Mouse (Mus musculus) neural tube, embryonic 11.5 days (tissue): ENCODE measurements at regions not wholly inside any gene's neighbourhood (a gene's known extent, or its start where the extent isn't known, plus 50 kb on each side); places are given as distances from the start of the nearest gene placed in this dataset.

Source experiments
- ATAC-seq: fragments of 200-750 bp; cut with Nextera tagmentation; 2 replicates; pipeline ENCODE4 v1.8.0; 2017; ENCODE audit warnings: moderate number of reproducible peaks, mild to moderate bottlenecking, moderate TSS enrichment, moderate library complexity; ENCODE audit not compliant: insufficient read depth, low FRiP score, low TSS enrichment
- DNase-seq: peaks from one replicate; pipeline ENCODE4 v3.0.0-alpha.2; 2015; ENCODE audit warnings: low spot score
- H3K27ac ChIP-seq: fragments of 300-500 bp; sonication (generic); 2 replicates; pipeline ENCODE4 v1.5.1; 2014; ENCODE audit warnings: low read depth, mild to moderate bottlenecking, low read length
- H3K27me3 ChIP-seq: fragments of 300-500 bp; sonication (generic); 2 replicates; pipeline ENCODE4 v1.6.1; 2014; ENCODE audit warnings: mild to moderate bottlenecking, low read length, mixed read lengths; ENCODE audit not compliant: control insufficient read depth, insufficient read depth
- H3K36me3 ChIP-seq: fragments of 300-500 bp; sonication (generic); 2 replicates; pipeline ENCODE4 v1.6.1; 2014; ENCODE audit warnings: mild to moderate bottlenecking, low read length, moderate library complexity, mixed read lengths; ENCODE audit not compliant: control insufficient read depth, insufficient read depth
- H3K4me1 ChIP-seq: fragments of 300-500 bp; sonication (generic); 2 replicates; pipeline ENCODE4 v1.6.1; 2014; ENCODE audit warnings: low read length, mixed read lengths; ENCODE audit not compliant: control insufficient read depth, insufficient read depth
- H3K4me2 ChIP-seq: fragments of 300-500 bp; sonication (generic); 2 replicates; pipeline ENCODE4 v1.6.1; 2014; ENCODE audit warnings: low read depth, mild to moderate bottlenecking, moderate library complexity
- H3K4me3 ChIP-seq: fragments of 300-500 bp; sonication (generic); 2 replicates; pipeline ENCODE4 v1.5.1; 2014; ENCODE audit warnings: low read depth, low read length
- H3K9ac ChIP-seq: fragments of 300-500 bp; sonication (generic); 2 replicates; pipeline ENCODE4 v1.6.1; 2014; ENCODE audit warnings: mild to moderate bottlenecking, low read length
- H3K9me3 ChIP-seq: fragments of 300-500 bp; sonication (generic); 2 replicates; pipeline ENCODE4 v1.6.1; 2016; ENCODE audit warnings: low read length; ENCODE audit not compliant: control insufficient read depth
- WGBS: fragments of 180-500 bp; shearing (Covaris S2); extraction: QIAGEN DNeasy Blood & Tissue Kit; methylation state at CpG from one replicate; pipeline ENCODE4 v1.1.7; 2014; 5-methylcytosine and 5-hydroxymethylcytosine counted together

DNA sequence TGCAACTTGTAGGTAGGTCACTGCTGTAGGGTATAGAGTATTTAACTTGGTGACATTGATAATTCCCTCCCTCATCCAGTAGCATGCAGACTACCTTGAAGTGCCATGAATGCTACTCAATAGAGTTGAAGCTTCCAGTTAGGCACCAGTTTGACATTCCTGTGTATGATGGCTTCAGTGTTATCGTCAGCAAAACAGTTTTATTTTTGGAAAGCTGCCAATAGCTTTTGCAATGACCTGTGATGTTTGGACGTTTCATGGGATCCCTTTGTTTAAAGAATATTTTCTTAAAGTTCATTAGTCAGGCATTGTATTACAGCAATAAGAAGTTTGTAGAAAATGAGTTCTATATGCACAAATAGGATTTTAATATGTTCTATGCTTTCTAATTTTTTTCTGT lies 547.6 kb downstream of the Flrt2 start:
- no peaks in the 10 kb centered on the region for H3K36me3 ChIP-seq
- H3K9me3 ChIP-seq = no peaks in the 10 kb centered on the region
- ATAC-seq (no peak), DNase-seq (no peak)
- H3K4me1 ChIP-seq = no peaks in the 10 kb centered on the region
- no peak overlapping the region for H3K4me2 ChIP-seq
- H3K27me3 ChIP-seq = no peaks in the 10 kb centered on the region
- 70% methylated on average over 2 of the region's 2 CpGs for WGBS
- H3K4me3 ChIP-seq = no peak overlapping the region
- no peak overlapping the region for H3K9ac ChIP-seq
- no peak overlapping the region for H3K27ac ChIP-seq

- no peak overlapping the region for H3K4me2 ChIP-seq
- WGBS = 70% methylated on average over 4 of the region's 4 CpGs
- DNase-seq (no peak), ATAC-seq (no peak)
- H3K27me3 ChIP-seq = no peaks in the 10 kb centered on the region
- no peak overlapping the region for H3K27ac ChIP-seq
- no peak overlapping the region for H3K9ac ChIP-seq
- no peaks in the 10 kb centered on the region for H3K9me3 ChIP-seq
- H3K4me1 ChIP-seq = no peaks in the 10 kb centered on the region
- no peaks in the 10 kb centered on the region for H3K36me3 ChIP-seq
- H3K4me3 ChIP-seq = no peak overlapping the region
These were observed 570.0 kb downstream of the Flrt2 start for GRCm38 (mm10) chr12:96261978-96262377.

GRCm38 (mm10) chr12:96275894-96276293 lies 583.9 kb downstream of the Flrt2 start:
- H3K9ac ChIP-seq = no peak overlapping the region
- H3K27ac ChIP-seq = no peak overlapping the region
- no peaks in the 10 kb centered on the region for H3K36me3 ChIP-seq
- H3K4me3 ChIP-seq = no peak overlapping the region
- ATAC-seq (no peak), DNase-seq (no peak)
- no peaks in the 10 kb centered on the region for H3K9me3 ChIP-seq
- no peaks in the 10 kb centered on the region for H3K4me1 ChIP-seq
- no peaks in the 10 kb centered on the region for H3K27me3 ChIP-seq
- H3K4me2 ChIP-seq = no peak overlapping the region

GRCm38 (mm10) chr12:96311137-96311536 lies 619.1 kb downstream of the Flrt2 start:
- Histone ChIP-seq H3K9me3 (no peaks in the 10 kb centered on the region), H3K4me3 (no peak overlapping the region), H3K27me3 (no peaks in the 10 kb centered on the region), H3K9ac (no peak overlapping the region), H3K4me1 (no peaks in the 10 kb centered on the region), H3K36me3 (no peaks in the 10 kb centered on the region), H3K4me2 (no peak overlapping the region), H3K27ac (no peak overlapping the region)
- ATAC-seq = peak; percentile 63; the same call in 1 of the 2 replicates
- peak; percentile 63 for DNase-seq
- WGBS = 4% methylated on average over 2 of the region's 2 CpGs

DNA sequence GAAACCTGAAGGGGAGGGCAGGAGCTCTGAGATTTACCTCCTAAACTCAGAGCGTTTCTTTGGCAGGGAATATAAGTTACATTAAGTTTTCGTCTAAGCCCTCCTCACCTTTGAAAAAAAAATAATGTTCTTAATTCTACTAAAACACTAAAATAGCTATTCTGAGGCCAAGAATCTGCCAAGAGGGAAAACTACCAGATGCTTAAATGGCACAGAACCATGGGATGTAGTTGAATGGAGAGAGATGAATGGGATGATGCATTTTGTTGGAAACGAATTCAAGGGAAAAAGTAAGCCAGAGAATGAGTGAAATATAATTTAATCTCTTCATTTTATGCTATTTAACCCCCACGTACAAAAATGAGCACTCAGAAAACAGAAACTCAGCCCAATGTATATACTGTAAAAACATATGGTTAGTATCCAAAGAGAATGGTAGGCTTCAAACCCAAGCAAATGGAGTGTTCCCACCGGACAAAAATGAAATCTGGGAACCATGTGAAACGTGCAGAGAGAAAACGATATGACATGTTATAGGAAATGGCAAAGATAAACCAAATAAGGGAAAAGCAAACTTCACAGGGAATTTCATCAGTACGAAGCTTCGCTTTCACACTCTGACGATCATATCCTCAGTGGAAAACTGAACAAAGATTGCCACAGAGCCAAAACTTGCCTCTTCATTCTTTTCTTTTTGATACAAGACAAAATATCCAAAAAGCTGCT lies 631.2 kb downstream of the Flrt2 start:
- Histone ChIP-seq H3K9me3 (no peaks in the 10 kb centered on the region), H3K36me3 (no peaks in the 10 kb centered on the region), H3K27me3 (no peaks in the 10 kb centered on the region), H3K9ac (no peak overlapping the region), H3K27ac (no peak overlapping the region), H3K4me3 (no peak overlapping the region), H3K4me1 (no peaks in the 10 kb centered on the region), H3K4me2 (no peak overlapping the region)
- 91% methylated on average over 10 of the region's 10 CpGs for WGBS
- no peak for ATAC-seq
- no peak for DNase-seq

- 60% methylated on average over 3 of the region's 3 CpGs for WGBS
- DNase-seq (no peak), ATAC-seq (peak; percentile 85)
- H3K4me3 ChIP-seq = no peak overlapping the region
- no peaks in the 10 kb centered on the region for H3K27me3 ChIP-seq
- H3K27ac ChIP-seq = no peak overlapping the region
- H3K36me3 ChIP-seq = no peaks in the 10 kb centered on the region
- H3K9me3 ChIP-seq = no peaks in the 10 kb centered on the region
- H3K9ac ChIP-seq = no peak overlapping the region
- no peaks in the 10 kb centered on the region for H3K4me1 ChIP-seq
- H3K4me2 ChIP-seq = no peak overlapping the region
These were observed 659.1 kb downstream of the Flrt2 start for GRCm38 (mm10) chr12:96351143-96351542.

GRCm38 (mm10) chr12:96378924-96379323 lies 686.9 kb downstream of the Flrt2 start:
- ATAC-seq (no peak), DNase-seq (no peak)
- no peaks in the 10 kb centered on the region for H3K27me3 ChIP-seq
- H3K4me3 ChIP-seq = no peak overlapping the region
- no peaks in the 10 kb centered on the region for H3K36me3 ChIP-seq
- no peaks in the 10 kb centered on the region for H3K9me3 ChIP-seq
- 82% methylated on average over 3 of the region's 3 CpGs for WGBS
- H3K9ac ChIP-seq = no peak overlapping the region
- no peak overlapping the region for H3K4me2 ChIP-seq
- no peak overlapping the region for H3K27ac ChIP-seq
- no peaks in the 10 kb centered on the region for H3K4me1 ChIP-seq

GRCm38 (mm10) chr12:96419104-96419503 lies 727.1 kb downstream of the Flrt2 start:
- Histone ChIP-seq H3K27me3 (no peaks in the 10 kb centered on the region), H3K9me3 (no peaks in the 10 kb centered on the region), H3K4me2 (no peak overlapping the region), H3K36me3 (no peaks in the 10 kb centered on the region), H3K4me3 (no peak overlapping the region), H3K9ac (no peak overlapping the region), H3K27ac (no peak overlapping the region), H3K4me1 (no peaks in the 10 kb centered on the region)
- ATAC-seq (no peak), DNase-seq (no peak)
- WGBS = 62% methylated on average over 3 of the region's 3 CpGs

DNA sequence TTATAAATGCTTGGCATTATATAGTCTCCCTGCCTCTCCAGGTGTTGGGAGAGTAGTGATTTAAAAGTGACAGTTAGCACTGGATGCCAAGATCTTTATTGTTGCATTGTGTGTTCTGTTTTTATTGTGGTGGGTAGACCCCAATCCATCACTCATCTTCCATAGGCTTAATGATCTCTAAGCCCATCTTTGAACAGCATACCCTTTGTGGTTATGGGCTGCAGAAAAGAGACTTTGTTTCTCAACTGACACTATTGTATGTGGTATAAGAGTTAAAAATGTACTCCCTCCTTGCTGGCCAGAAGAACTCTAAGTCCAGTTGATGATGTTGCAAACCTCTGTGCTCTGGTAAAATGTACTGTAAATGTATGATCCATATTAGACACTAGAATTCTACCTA lies 727.5 kb downstream of the Flrt2 start:
- Histone ChIP-seq H3K36me3 (no peaks in the 10 kb centered on the region), H3K27me3 (no peaks in the 10 kb centered on the region), H3K9me3 (no peaks in the 10 kb centered on the region), H3K4me3 (no peak overlapping the region), H3K27ac (no peak overlapping the region), H3K4me1 (no peaks in the 10 kb centered on the region), H3K9ac (no peak overlapping the region), H3K4me2 (no peak overlapping the region)
- ATAC-seq = no peak
- DNase-seq = no peak
